Mouse (Mus musculus) heart, adult 2 months (tissue): ENCODE data around the gene Lrrc63.

Experiments used
- CTCF ChIP-seq: fragments of 200-600 bp; IDR thresholded peaks from 2 replicates; pipeline ENCODE4 v1.8.1; 2022; ENCODE audit warnings: antibody characterized with exemption, mild to moderate bottlenecking, moderate library complexity
- POLR2A ChIP-seq: fragments of 200-500 bp; IDR thresholded peaks from 2 replicates; pipeline ENCODE4 v1.6.1; 2011; ENCODE audit warnings: mild to moderate bottlenecking, low read depth, low read length, control low read depth; ENCODE audit not compliant: insufficient read depth

- TF ChIP-seq CTCF = no peak
- no peak for TF ChIP-seq POLR2A
These were observed 5.7 kb upstream of the Lrrc63 start for GRCm38 (mm10) chr14:75136119-75136966.
